Mouse (Mus musculus): ENCODE data around the gene Pcdh11x. TPM values are rescaled to one million over a fixed set of nuclear protein-coding genes. Genes with fewer than 3 reads are reported as not detected.
"Not testable (repeated sequence)": the region's sequence is repeated elsewhere in the genome, so short reads cannot be mapped to it uniquely, and the experiment has no call there.

Pcdh11x gene
- 0.13 and 0.15 TPM in 2 replicates for polyA plus RNA-seq (2015; fragmentation: Nextera tagmentation; extraction: Ambion mirVana)

- no peak within 1 kb of the TSS for H3K9ac ChIP-seq
- WGBS (ENCODE audit: insufficient replicate concordance) = 12% methylated on average over 38 of the region's 40 CpGs
- no peaks in the 10 kb centered on the region for H3K4me1 ChIP-seq (replicated peaks)
- no peak for ATAC-seq (ENCODE audit: insufficient read depth)
- H3K27ac ChIP-seq (replicated peaks) = no peak within 1 kb of the TSS
- peak within 1 kb of the TSS; percentile 36 for H3K4me2 ChIP-seq
- no peaks in the 10 kb centered on the region for H3K36me3 ChIP-seq (replicated peaks)
- H3K4me3 ChIP-seq (replicated peaks) = no peak within 1 kb of the TSS
- peaks cover 39% of the 10 kb centered on the region for H3K27me3 ChIP-seq
- H3K9me3 ChIP-seq (replicated peaks) = no peaks in the 10 kb centered on the region
Measured at GRCm38 (mm10) chrX:120290011-120290899, at the start of gene Pcdh11x. Gene Pcdh11x, plus strand, starts transcription at chrX:120290259.

- Histone ChIP-seq H3K27me3 (no peaks in the 10 kb centered on the region), H3K9ac (no peak overlapping the region), H3K4me2 (no peak overlapping the region), H3K4me3 (replicated peaks) (no peak overlapping the region), H3K36me3 (replicated peaks) (no peaks in the 10 kb centered on the region), H3K9me3 (replicated peaks) (no peaks in the 10 kb centered on the region), H3K27ac (replicated peaks) (no peak overlapping the region), H3K4me1 (replicated peaks) (no peaks in the 10 kb centered on the region)
- ATAC-seq (ENCODE audit: insufficient read depth) = no peak
- WGBS (ENCODE audit: insufficient replicate concordance) = 43% methylated on average over 2 of the region's 2 CpGs
Measured at GRCm38 (mm10) chrX:120260089-120260488, 30.0 kb upstream of the Pcdh11x start.

GRCm38 (mm10) chrX:120285522-120285921 lies 4.5 kb upstream of the Pcdh11x start:
- Histone ChIP-seq H3K27me3 (peaks cover 10% of the 10 kb centered on the region), H3K4me1 (replicated peaks) (no peaks in the 10 kb centered on the region), H3K27ac (replicated peaks) (no peak overlapping the region), H3K4me2 (no peak overlapping the region), H3K4me3 (replicated peaks) (no peak overlapping the region), H3K9ac (no peak overlapping the region), H3K9me3 (replicated peaks) (no peaks in the 10 kb centered on the region), H3K36me3 (replicated peaks) (no peaks in the 10 kb centered on the region)
- ATAC-seq (ENCODE audit: insufficient read depth) = no peak

GRCm38 (mm10) chrX:120287502-120287901 lies 2.6 kb upstream of the Pcdh11x start:
- 0% methylated on average over 1 of the region's 1 CpGs for WGBS (ENCODE audit: insufficient replicate concordance)
- H3K36me3 ChIP-seq (replicated peaks) = no peaks in the 10 kb centered on the region
- H3K9me3 ChIP-seq (replicated peaks) = no peaks in the 10 kb centered on the region
- H3K4me2 ChIP-seq = no peak overlapping the region
- no peaks in the 10 kb centered on the region for H3K4me1 ChIP-seq (replicated peaks)
- H3K27me3 ChIP-seq = peaks cover 29% of the 10 kb centered on the region
- H3K4me3 ChIP-seq (replicated peaks) = no peak overlapping the region
- H3K9ac ChIP-seq = no peak overlapping the region
- no peak for ATAC-seq (ENCODE audit: insufficient read depth)
- no peak overlapping the region for H3K27ac ChIP-seq (replicated peaks)

- no peak for ATAC-seq (ENCODE audit: insufficient read depth)
- Histone ChIP-seq H3K27me3 (peaks cover 39% of the 10 kb centered on the region), H3K9ac (no peak overlapping the region), H3K4me2 (no peak overlapping the region), H3K36me3 (replicated peaks) (no peaks in the 10 kb centered on the region), H3K4me1 (replicated peaks) (no peaks in the 10 kb centered on the region), H3K27ac (replicated peaks) (no peak overlapping the region), H3K4me3 (replicated peaks) (no peak overlapping the region), H3K9me3 (replicated peaks) (no peaks in the 10 kb centered on the region)
- 16% methylated on average over 18 of the region's 18 CpGs for WGBS (ENCODE audit: insufficient replicate concordance)
Measured at GRCm38 (mm10) chrX:120290900-120291280, 831 bp downstream of the Pcdh11x start.

- WGBS (ENCODE audit: insufficient replicate concordance) = 8% methylated on average over 13 of the region's 13 CpGs
- Histone ChIP-seq H3K4me2 (no peak overlapping the region), H3K27ac (replicated peaks) (no peak overlapping the region), H3K9ac (no peak overlapping the region), H3K4me1 (replicated peaks) (no peaks in the 10 kb centered on the region), H3K9me3 (replicated peaks) (no peaks in the 10 kb centered on the region), H3K36me3 (replicated peaks) (no peaks in the 10 kb centered on the region), H3K27me3 (peaks cover 39% of the 10 kb centered on the region), H3K4me3 (replicated peaks) (no peak overlapping the region)
- no peak for ATAC-seq (ENCODE audit: insufficient read depth)
Measured at GRCm38 (mm10) chrX:120291696-120292095, 1.6 kb downstream of the Pcdh11x start.

- no peaks in the 10 kb centered on the region for H3K36me3 ChIP-seq (replicated peaks)
- H3K4me3 ChIP-seq (replicated peaks) = peak overlapping the region; percentile 21; the same call in 1 of the 2 replicates
- no peak overlapping the region for H3K27ac ChIP-seq (replicated peaks)
- peak overlapping the region; percentile 41 for H3K4me2 ChIP-seq
- 9% methylated on average over 32 of the region's 46 CpGs for WGBS (ENCODE audit: insufficient replicate concordance)
- H3K9ac ChIP-seq = no peak overlapping the region
- H3K4me1 ChIP-seq (replicated peaks) = no peaks in the 10 kb centered on the region
- H3K9me3 ChIP-seq (replicated peaks) = no peaks in the 10 kb centered on the region
- H3K27me3 ChIP-seq = peaks cover 39% of the 10 kb centered on the region
- no peak for ATAC-seq (ENCODE audit: insufficient read depth)
Measured at GRCm38 (mm10) chrX:120292832-120293750, 3.0 kb downstream of the Pcdh11x start.

- no peaks in the 10 kb centered on the region for H3K27me3 ChIP-seq
- H3K9ac ChIP-seq = no peak overlapping the region
- WGBS (ENCODE audit: insufficient replicate concordance) = 45% methylated on average over 2 of the region's 2 CpGs
- H3K36me3 ChIP-seq (replicated peaks) = no peaks in the 10 kb centered on the region
- no peak overlapping the region for H3K4me2 ChIP-seq
- H3K4me1 ChIP-seq (replicated peaks) = no peaks in the 10 kb centered on the region
- H3K27ac ChIP-seq (replicated peaks) = no peak overlapping the region
- H3K9me3 ChIP-seq (replicated peaks) = no peaks in the 10 kb centered on the region
- H3K4me3 ChIP-seq (replicated peaks) = no peak overlapping the region
- no peak for ATAC-seq (ENCODE audit: insufficient read depth)
Measured at GRCm38 (mm10) chrX:120301469-120302175, 11.6 kb downstream of the Pcdh11x start.

- not testable (repeated sequence) for H3K4me1 ChIP-seq (replicated peaks); H3K36me3 ChIP-seq (replicated peaks); H3K4me2 ChIP-seq; H3K9ac ChIP-seq; H3K4me3 ChIP-seq (replicated peaks); H3K27ac ChIP-seq (replicated peaks); ATAC-seq (ENCODE audit: insufficient read depth); H3K9me3 ChIP-seq (replicated peaks); H3K27me3 ChIP-seq
- 72% methylated on average over 9 of the region's 10 CpGs for WGBS (ENCODE audit: insufficient replicate concordance)
Measured at GRCm38 (mm10) chrX:120312995-120313394, 22.9 kb downstream of the Pcdh11x start, which contains the start of gene H2afb3. Gene H2afb3, minus strand, starts transcription at chrX:120313095.

GRCm38 (mm10) chrX:120466225-120466624 lies 176.2 kb downstream of the Pcdh11x start:
- no peak overlapping the region for H3K4me3 ChIP-seq (replicated peaks)
- no peaks in the 10 kb centered on the region for H3K4me1 ChIP-seq (replicated peaks)
- no peaks in the 10 kb centered on the region for H3K27me3 ChIP-seq
- H3K36me3 ChIP-seq (replicated peaks) = no peaks in the 10 kb centered on the region
- no peak overlapping the region for H3K9ac ChIP-seq
- H3K27ac ChIP-seq (replicated peaks) = no peak overlapping the region
- H3K4me2 ChIP-seq = no peak overlapping the region
- no peak for ATAC-seq (ENCODE audit: insufficient read depth)
- WGBS (ENCODE audit: insufficient replicate concordance) = 49% methylated on average over 1 of the region's 1 CpGs
- H3K9me3 ChIP-seq (replicated peaks) = no peaks in the 10 kb centered on the region

- Histone ChIP-seq H3K4me3 (replicated peaks) (no peak overlapping the region), H3K27ac (replicated peaks) (no peak overlapping the region), H3K4me1 (replicated peaks) (no peaks in the 10 kb centered on the region), H3K9me3 (replicated peaks) (no peaks in the 10 kb centered on the region), H3K4me2 (no peak overlapping the region), H3K27me3 (no peaks in the 10 kb centered on the region), H3K9ac (no peak overlapping the region), H3K36me3 (replicated peaks) (no peaks in the 10 kb centered on the region)
- no peak for ATAC-seq (ENCODE audit: insufficient read depth)
Measured at GRCm38 (mm10) chrX:120486428-120486827, 196.4 kb downstream of the Pcdh11x start.
